Comparison of ENCODE assay signal across 17 mouse cellular contexts in genomic region chr1:73805156-73805555, GRCm38 (mm10).
DNase-seq lines count a peak whose midpoint lies in the region; ATAC-seq and TF ChIP-seq lines count a peak whose summit lies in the region.
"Had no signal": no experiment of that assay in that cellular context is flagged by ENCODE, and none has a peak within 500 bp of the region (broad histone marks: within the 10 kb centered on the region; RNA-seq: fewer than 3 reads in every experiment).

No protein-coding gene starts in this region.

- no peaks in the 10 kb centered on the region for H3K9me3 ChIP-seq in stomach, embryonic 14.5 days (ENCODE audit: control insufficient read depth, low read depth, low read length)
- H3K9me3 ChIP-seq in stomach, postnatal 0 days (ENCODE audit: control insufficient read depth, low read length): no peaks in the 10 kb centered on the region
- H3K9me3 ChIP-seq in lung, embryonic 15.5 days: no peaks in the 10 kb centered on the region
- H3K9me3 ChIP-seq: forebrain, embryonic 15.5 days; G1E; liver, embryonic 13.5 days had no signal

- TF ChIP-seq CTCF in stomach, postnatal 0 days (IDR thresholded peaks at IDR 0.05; ENCODE audit: low read depth): no peak

- 0 out of 2 replicates have a peak, but pooled peaks have one; percentile 10 for ATAC-seq in stomach, embryonic 14.5 days (ENCODE audit: insufficient number of reproducible peaks, insufficient read depth, low FRiP score, low read depth)
- ATAC-seq in stomach, postnatal 0 days (ENCODE audit: low FRiP score, low TSS enrichment): no peak; the same call in 1 of the 2 replicates
- ATAC-seq in lung, embryonic 15.5 days (ENCODE audit: borderline replicate concordance, extremely low read depth, low FRiP score, low TSS enrichment): peak; percentile 39; the same call in 1 of the 2 replicates
- ATAC-seq: forebrain, embryonic 15.5 days had no signal

- TF ChIP-seq EP300 in stomach, postnatal 0 days (optimal IDR thresholded peaks at IDR 0.05): no peak

- no peaks in the 10 kb centered on the region for H3K4me1 ChIP-seq in stomach, embryonic 14.5 days (ENCODE audit: control insufficient read depth, insufficient read depth, low read length)
- no peaks in the 10 kb centered on the region for H3K4me1 ChIP-seq in stomach, postnatal 0 days (replicated peaks; ENCODE audit: control insufficient read depth, insufficient read depth)
- peaks cover 4% of the 10 kb centered on the region; the same call in 1 of the 2 replicates for H3K4me1 ChIP-seq in lung, embryonic 15.5 days
- H3K4me1 ChIP-seq: forebrain, embryonic 15.5 days; hindbrain, embryonic 13.5 days; liver, embryonic 13.5 days had no signal

- no peak for DNase-seq in stomach, postnatal 0 days (ENCODE audit: low spot score)
- peak; percentile 58 to 68 for DNase-seq in heart, adult 9 months (ENCODE audit: low spot score in 2 of 2)
- DNase-seq in kidney, postnatal 10 days: no peak
- DNase-seq in T-cell, adult 2 months (ENCODE audit: low spot score): no peak
- DNase-seq in thymus, adult 18-20 months: no peak
- DNase-seq: adrenal gland, postnatal 14 days; cerebellum, adult 8-10 months; embryo, embryonic 11 days; kidney, adult 11 months; kidney, postnatal 25 days; liver, embryonic 13.5 days; right cerebral cortex, postnatal 14 days had no signal

- WGBS in stomach, embryonic 14.5 days: 76% methylated on average over 9 of the region's 9 CpGs
- 60% methylated on average over 9 of the region's 9 CpGs for WGBS in stomach, postnatal 0 days
- 69% methylated on average over 9 of the region's 9 CpGs for WGBS in lung, embryonic 15.5 days

- no peak overlapping the region for H3K9ac ChIP-seq in stomach, embryonic 14.5 days (replicated peaks; ENCODE audit: low read depth, low read length)
- H3K9ac ChIP-seq in stomach, postnatal 0 days (ENCODE audit: low read length): no peak overlapping the region
- H3K9ac ChIP-seq in lung, embryonic 15.5 days: no peak overlapping the region
- H3K9ac ChIP-seq: forebrain, embryonic 15.5 days; hindbrain, embryonic 13.5 days; liver, embryonic 13.5 days had no signal

- H3K27me3 ChIP-seq in stomach, embryonic 14.5 days (ENCODE audit: control insufficient read depth, insufficient read depth, low read length): no peaks in the 10 kb centered on the region
- H3K27me3 ChIP-seq in stomach, postnatal 0 days (ENCODE audit: control insufficient read depth, insufficient read depth, low read length): no peaks in the 10 kb centered on the region
- H3K27me3 ChIP-seq in lung, embryonic 15.5 days: no peaks in the 10 kb centered on the region
- H3K27me3 ChIP-seq: forebrain, embryonic 15.5 days; hindbrain, embryonic 13.5 days; liver, embryonic 13.5 days had no signal

- H3K27ac ChIP-seq in stomach, embryonic 14.5 days (ENCODE audit: low read length): no peak overlapping the region
- H3K27ac ChIP-seq in stomach, postnatal 0 days (replicated peaks): no peak overlapping the region
- no peak overlapping the region for H3K27ac ChIP-seq in lung, embryonic 15.5 days
- H3K27ac ChIP-seq: forebrain, embryonic 15.5 days; hindbrain, embryonic 13.5 days; liver, embryonic 13.5 days had no signal

- no peaks in the 10 kb centered on the region for H3K36me3 ChIP-seq in stomach, embryonic 14.5 days (ENCODE audit: control insufficient read depth, insufficient read depth, low read length)
- H3K36me3 ChIP-seq in stomach, postnatal 0 days (ENCODE audit: control insufficient read depth, insufficient read depth, low read length): no peaks in the 10 kb centered on the region
- H3K36me3 ChIP-seq in lung, embryonic 15.5 days: no peaks in the 10 kb centered on the region
- H3K36me3 ChIP-seq: forebrain, embryonic 15.5 days; G1E; hindbrain, embryonic 13.5 days; liver, embryonic 13.5 days had no signal

- no peak overlapping the region for H3K4me2 ChIP-seq in stomach, embryonic 14.5 days (replicated peaks; ENCODE audit: low read depth, low read length)
- H3K4me2 ChIP-seq in stomach, postnatal 0 days (replicated peaks; ENCODE audit: low read depth): no peak overlapping the region
- no peak overlapping the region for H3K4me2 ChIP-seq in lung, embryonic 15.5 days
- H3K4me2 ChIP-seq: forebrain, embryonic 15.5 days; hindbrain, embryonic 13.5 days; liver, embryonic 13.5 days had no signal

- no peak overlapping the region for H3K4me3 ChIP-seq in stomach, embryonic 14.5 days (ENCODE audit: low read depth, low read length)
- H3K4me3 ChIP-seq in stomach, postnatal 0 days (ENCODE audit: low read depth, low read length): no peak overlapping the region
- no peak overlapping the region for H3K4me3 ChIP-seq in lung, embryonic 15.5 days
- H3K4me3 ChIP-seq: forebrain, embryonic 15.5 days; hindbrain, embryonic 13.5 days; liver, embryonic 13.5 days had no signal

Comparison
In these comparisons a context has a peak if more than half of its experiments do, and no peak if none do; other contexts are left out.
1. DNase-seq: peak in heart, adult 9 months (2 of 2); none in stomach, postnatal 0 days (single experiment), kidney, postnatal 10 days (single experiment), T-cell, adult 2 months (single experiment) and thymus, adult 18-20 months (0 of 2).